Mouse (Mus musculus): ENCODE results near the gene Ppard. TPM values are rescaled to one million over a fixed set of nuclear protein-coding genes. Genes with fewer than 3 reads are reported as not detected.

Gene Ppard
- polyA plus RNA-seq, 1 experiment from 2014 or later = 2.9 TPM

DNA sequence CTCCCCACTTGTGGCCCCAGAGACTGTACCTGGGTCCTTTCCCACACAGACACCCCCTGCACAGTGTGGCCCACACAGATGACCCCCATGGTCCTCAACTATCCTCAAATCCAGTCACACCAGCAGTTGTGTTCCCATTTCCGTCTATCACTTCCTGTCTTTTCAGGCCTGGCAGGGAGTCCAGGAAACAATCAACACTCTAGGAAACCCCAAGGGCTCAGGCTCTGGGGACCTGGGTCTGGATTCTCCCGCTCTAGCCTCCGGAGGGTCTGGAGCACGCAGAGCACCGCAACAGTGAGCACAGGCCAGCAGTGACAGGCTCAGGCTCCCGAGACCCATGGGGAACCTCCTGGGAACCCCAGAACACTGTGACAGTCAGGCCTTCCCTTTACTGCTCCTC, 115.7 kb downstream of the Ppard start:
- Histone ChIP-seq H3K36me3 (no peaks in the 10 kb centered on the region), H3K27ac (peak overlapping the region; percentile 100), H3K27me3 (no peaks in the 10 kb centered on the region), H3K4me3 (peak overlapping the region; percentile 88), H3K9ac (peak overlapping the region; percentile 96), H3K4me1 (peaks cover 74% of the 10 kb centered on the region), H3K9me3 (no peaks in the 10 kb centered on the region), H3K4me2 (peak overlapping the region; percentile 96)
- 24% methylated on average over 6 of the region's 6 CpGs for WGBS
- no peak for ATAC-seq (ENCODE audit: borderline replicate concordance, extremely low read depth, low FRiP score, low TSS enrichment)

DNA sequence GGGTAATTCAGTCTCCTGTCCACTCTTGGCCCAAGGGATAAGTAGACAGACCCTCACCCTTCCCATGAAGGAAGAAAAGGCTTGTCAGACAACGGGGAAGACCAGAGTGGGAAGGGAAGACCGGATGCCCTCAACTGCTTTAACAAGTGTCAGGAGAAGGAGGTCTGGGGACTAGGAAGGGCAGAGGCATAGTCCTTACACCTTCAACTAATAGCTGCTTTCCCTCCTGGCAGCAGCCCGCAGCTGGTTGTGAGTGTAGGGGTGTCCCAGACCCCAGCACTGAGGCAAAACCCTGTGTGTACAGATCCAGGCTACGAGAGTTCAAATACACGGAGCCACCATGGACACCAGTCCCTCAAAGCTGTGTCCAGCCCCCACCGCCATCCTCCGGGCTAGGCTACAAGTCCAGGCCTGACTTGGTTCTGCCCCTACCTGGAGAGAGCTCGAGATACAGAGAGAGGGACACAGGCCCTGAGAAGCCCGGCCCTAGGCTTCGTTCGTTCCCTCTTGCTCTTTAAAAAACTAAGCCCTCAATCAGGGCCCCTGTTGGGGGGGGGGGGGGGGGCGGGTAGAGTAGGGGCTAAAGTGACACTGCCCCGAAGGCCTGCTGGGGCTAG, 116.9 kb downstream of the Ppard start:
- ATAC-seq (ENCODE audit: borderline replicate concordance, extremely low read depth, low FRiP score, low TSS enrichment) = no peak
- Histone ChIP-seq H3K9me3 (no peaks in the 10 kb centered on the region), H3K4me3 (peak overlapping the region; percentile 88), H3K27ac (peak overlapping the region; percentile 100), H3K27me3 (no peaks in the 10 kb centered on the region), H3K36me3 (no peaks in the 10 kb centered on the region), H3K9ac (peak overlapping the region; percentile 96), H3K4me2 (peak overlapping the region; percentile 96), H3K4me1 (peaks cover 63% of the 10 kb centered on the region)
- WGBS = 7% methylated on average over 13 of the region's 13 CpGs

GRCm38 (mm10) chr17:28349901-28350465, 117.5 kb downstream of the Ppard start:
- ATAC-seq (ENCODE audit: borderline replicate concordance, extremely low read depth, low FRiP score, low TSS enrichment) = no peak; the same call in 1 of the 2 replicates
- no peaks in the 10 kb centered on the region for H3K27me3 ChIP-seq
- peak overlapping the region; percentile 100 for H3K27ac ChIP-seq
- H3K9me3 ChIP-seq = no peaks in the 10 kb centered on the region
- no peaks in the 10 kb centered on the region for H3K36me3 ChIP-seq
- H3K4me1 ChIP-seq = peaks cover 57% of the 10 kb centered on the region
- peak overlapping the region; percentile 96 for H3K4me2 ChIP-seq
- H3K4me3 ChIP-seq = peak overlapping the region; percentile 88
- H3K9ac ChIP-seq = peak overlapping the region; percentile 96
- WGBS = 2% methylated on average over 49 of the region's 54 CpGs

DNA sequence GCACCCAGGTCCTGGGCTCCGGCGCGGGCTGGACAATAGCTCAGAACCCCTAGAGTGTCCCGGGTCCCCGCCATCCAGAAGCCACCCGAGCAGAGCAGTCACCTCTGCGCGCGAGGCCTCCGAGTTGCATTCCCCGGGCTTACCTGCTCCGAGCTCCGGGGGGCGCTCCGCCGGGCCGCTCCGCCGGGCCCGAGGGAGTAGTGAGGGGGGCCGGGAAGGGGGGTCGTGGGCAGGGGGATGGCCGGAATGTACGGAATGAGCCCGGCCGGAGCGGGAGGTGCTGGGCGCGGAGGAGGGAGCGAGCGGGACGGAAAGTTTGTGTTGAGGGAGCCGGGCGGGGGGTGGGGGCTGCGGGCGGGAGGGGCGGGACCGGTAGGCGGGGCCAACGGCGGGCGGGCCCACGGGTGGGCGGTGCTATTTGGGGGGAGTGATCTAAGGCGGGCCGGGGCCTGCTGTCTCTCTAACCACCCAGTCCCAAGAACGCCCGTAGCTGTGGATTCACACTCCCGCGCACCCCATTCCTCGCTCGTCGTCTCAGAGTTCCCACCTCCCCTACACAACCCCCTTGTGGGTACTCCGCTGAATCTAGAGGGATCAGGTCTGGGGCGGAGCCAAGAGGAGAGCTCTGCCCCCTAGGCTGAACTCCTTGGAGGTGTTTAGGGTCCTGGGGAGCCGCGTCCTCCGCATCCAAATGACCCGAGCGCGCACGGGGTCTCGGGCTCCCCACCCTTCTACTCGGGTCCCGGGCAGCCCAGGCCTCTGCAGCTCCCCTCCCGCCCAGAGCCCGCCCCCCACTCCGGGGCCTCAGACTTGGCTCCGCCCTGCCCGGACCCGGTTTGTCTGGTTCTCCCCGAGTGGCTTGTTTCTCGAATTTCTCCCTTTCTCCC, 118.2 kb downstream of the Ppard start, which contains the start of gene Tead3:
TSS of gene Tead3 (minus strand) at position 352 of the 887 bp plus-strand sequence.
- H3K4me3 ChIP-seq = peak within 1 kb of the TSS; percentile 88
- ATAC-seq (ENCODE audit: borderline replicate concordance, extremely low read depth, low FRiP score, low TSS enrichment) = peak; percentile 86
- peaks cover 49% of the 10 kb centered on the region for H3K4me1 ChIP-seq
- no peaks in the 10 kb centered on the region for H3K27me3 ChIP-seq
- H3K9ac ChIP-seq = peak within 1 kb of the TSS; percentile 96
- peak within 1 kb of the TSS; percentile 96 for H3K4me2 ChIP-seq
- WGBS = 1% methylated on average over 64 of the region's 73 CpGs
- H3K9me3 ChIP-seq = no peaks in the 10 kb centered on the region
- no peaks in the 10 kb centered on the region for H3K36me3 ChIP-seq
- H3K27ac ChIP-seq = peak within 1 kb of the TSS; percentile 100

Other genes starting within 250 kb of the Ppard start
- 3.9 and 4.3 TPM in 2 replicates for gene Tcp11, start 152.1 kb upstream of the Ppard start, polyA plus RNA-seq (2015; fragmentation: Nextera tagmentation; extraction: Ambion mirVana)
- gene Scube3, start 90.6 kb upstream of the Ppard start, polyA plus RNA-seq (2015; fragmentation: Nextera tagmentation; extraction: Ambion mirVana) = 1.7 and 1.8 TPM in 2 replicates
- 39.1 and 41.8 TPM in 2 replicates for gene Zfp523, start 55.6 kb upstream of the Ppard start, polyA plus RNA-seq (2015; fragmentation: Nextera tagmentation; extraction: Ambion mirVana)
- gene Def6, start 24.9 kb upstream of the Ppard start, polyA plus RNA-seq (2015; fragmentation: Nextera tagmentation; extraction: Ambion mirVana) = 4.5 and 7.8 TPM in 2 replicates
- gene Fance, start 80.8 kb downstream of the Ppard start, polyA plus RNA-seq (2015; fragmentation: Nextera tagmentation; extraction: Ambion mirVana) = 32.8 and 33.3 TPM in 2 replicates
- 606 and 658 TPM in 2 replicates for gene Rpl10a, start 95.8 kb downstream of the Ppard start, polyA plus RNA-seq (2015; fragmentation: Nextera tagmentation; extraction: Ambion mirVana)
- 10.9 and 11.5 TPM in 2 replicates for gene Tead3, start 118.1 kb downstream of the Ppard start, polyA plus RNA-seq (2015; fragmentation: Nextera tagmentation; extraction: Ambion mirVana)
- 6.0 and 6.2 TPM in 2 replicates for gene Tulp1, start 132.5 kb downstream of the Ppard start, polyA plus RNA-seq (2015; fragmentation: Nextera tagmentation; extraction: Ambion mirVana)

Data from lung, embryonic 15.5 days (tissue).